Mouse (Mus musculus) layer of hippocampus, postnatal 14 days (tissue): ENCODE data around the gene Itga3. TPM values are rescaled to one million over a fixed set of nuclear protein-coding genes. Genes with fewer than 3 reads are reported as not detected.

ENCODE experiments used
- DNase-seq, 2 experiments: peaks; one replicate each; pipeline ENCODE4 v3.0.0; 2021 to 2022; ENCODE audit warnings: low spot score in 2 of 2, mixed read lengths in 1 of 2
- total RNA-seq, 2 experiments: library from RNA; stranded (reverse); gene quantifications; 2 replicates each; pipeline ENCODE4 v1.2.3; 2021

The Itga3 gene
- total RNA-seq, 2 experiments from 2014 or later, result 15.4 to 17.7 TPM

DNA sequence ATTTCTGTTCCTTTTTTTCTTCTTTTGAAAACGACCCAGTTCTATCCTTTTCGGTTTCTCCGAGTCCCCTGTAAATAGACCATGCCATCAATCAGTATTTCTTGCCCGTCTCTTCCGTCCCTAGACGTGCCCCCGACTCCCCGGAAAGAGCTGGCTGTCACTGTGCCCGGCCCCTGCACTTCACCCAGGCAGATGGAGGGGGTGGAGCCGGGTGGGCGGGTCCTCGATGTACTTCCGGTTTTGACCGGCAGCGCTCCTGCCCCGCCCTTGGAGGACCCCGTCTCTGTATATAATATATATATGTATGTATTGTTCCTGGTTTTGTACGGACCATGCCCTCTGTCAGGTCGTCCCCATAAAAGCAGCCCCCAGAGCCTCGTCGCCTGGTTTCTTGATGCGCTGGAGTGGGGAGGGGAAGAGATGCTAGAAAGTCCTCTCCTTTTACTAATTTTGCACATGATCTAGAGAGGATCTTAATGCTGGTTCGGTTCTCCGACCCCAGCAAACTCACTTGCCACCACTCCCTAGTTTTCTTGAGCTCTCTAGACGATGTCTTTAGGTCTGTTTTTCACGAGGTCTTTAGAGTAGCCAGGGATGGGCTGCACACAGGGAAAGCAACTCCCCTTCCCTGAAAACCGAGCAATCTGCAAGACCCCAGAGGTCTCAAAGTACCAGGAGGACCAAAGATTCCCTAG, 69.9 kb downstream of the Itga3 start:
- peak in 1 of 2 experiments; percentile 75 for DNase-seq

GRCm38 (mm10) chr11:95006038-95006437, 70.6 kb downstream of the Itga3 start:
- no peak for DNase-seq

GRCm38 (mm10) chr11:95004937-95005198, 71.7 kb downstream of the Itga3 start:
- DNase-seq, result no peak

GRCm38 (mm10) chr11:95004136-95004936, 72.3 kb downstream of the Itga3 start:
- DNase-seq, result no peak

DNA sequence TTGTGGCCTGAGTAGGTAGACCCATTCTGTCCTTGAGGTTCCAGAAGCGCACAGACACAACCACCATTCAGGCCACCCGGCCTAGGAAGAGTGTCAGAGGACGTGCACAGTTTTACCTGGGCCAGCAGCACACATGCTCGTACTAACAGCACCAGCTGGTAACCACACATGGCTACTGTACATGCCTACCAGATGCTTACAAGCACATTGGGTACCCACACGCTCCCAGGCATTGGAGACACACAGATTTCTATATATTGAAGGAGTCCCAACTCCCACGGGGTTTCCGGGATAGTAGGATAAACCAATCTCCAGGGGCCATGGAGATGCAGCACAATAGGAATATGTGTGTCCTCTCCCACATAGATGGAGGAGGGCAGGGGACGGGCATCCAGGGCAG, 73.9 kb downstream of the Itga3 start:
- DNase-seq, result peak in 1 of 2 experiments; percentile 66

DNA sequence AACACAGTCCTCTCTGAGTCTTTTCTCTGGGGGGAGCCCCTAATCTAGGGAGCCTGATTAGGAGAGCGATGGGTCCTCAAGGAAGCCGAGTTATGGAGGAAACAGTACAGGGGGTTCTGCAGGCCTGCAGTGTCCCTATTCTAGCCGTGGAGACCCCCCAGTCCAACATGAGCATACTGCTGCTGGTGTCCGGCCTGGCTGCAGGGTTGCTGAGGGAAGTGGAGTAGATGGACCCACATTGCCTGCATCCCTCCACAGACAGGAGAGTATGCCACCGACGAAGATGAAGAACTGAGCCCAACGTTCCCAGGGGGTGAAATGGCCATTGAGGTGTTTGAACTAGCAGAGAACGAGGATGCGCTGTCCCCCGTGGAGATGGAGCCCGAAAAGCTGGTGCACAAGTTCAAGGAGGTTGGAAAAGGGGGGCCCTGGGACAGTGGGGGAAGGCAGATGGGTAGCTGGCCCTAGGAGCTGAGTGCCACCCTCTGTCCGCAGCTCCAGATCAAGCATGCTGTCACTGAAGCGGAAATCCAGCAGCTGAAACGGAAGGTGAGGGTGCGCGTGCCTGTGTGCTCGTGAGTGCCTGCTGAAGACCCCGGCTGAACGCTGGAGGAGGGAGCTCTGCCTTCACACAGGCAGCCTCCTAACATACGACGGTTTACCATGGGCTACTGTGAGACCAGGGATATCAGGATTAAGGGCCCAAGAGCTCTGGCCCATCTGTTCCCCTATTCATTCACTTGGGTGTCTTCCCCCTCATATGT, 74.8 kb downstream of the Itga3 start:
- DNase-seq, result no peak

- peak; percentile 74 to 82 for DNase-seq
Observed at GRCm38 (mm10) chr11:95001058-95001457, 75.5 kb downstream of the Itga3 start.

DNA sequence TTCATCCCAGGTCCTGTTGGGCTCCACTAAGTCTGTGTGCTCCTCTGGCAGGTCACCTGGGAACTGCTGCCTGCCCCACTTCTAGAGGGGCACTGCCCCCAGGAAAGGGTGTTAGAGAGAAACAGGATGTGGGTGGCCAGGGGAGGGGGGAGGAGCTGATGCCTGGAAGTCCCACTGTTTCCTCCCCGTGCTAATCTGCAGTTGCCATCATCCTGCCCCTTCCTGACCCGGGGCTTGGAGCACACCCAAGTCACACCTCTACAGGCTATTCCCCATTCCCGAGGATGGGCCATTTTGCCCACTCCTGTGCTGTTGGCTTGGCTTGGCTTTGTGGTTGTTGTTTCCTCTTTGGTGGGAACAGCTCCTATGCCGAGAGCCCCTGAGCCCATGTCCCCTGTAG, 76.1 kb downstream of the Itga3 start:
- no peak for DNase-seq

- DNase-seq, result no peak
Observed at GRCm38 (mm10) chr11:95000128-95000527, 76.5 kb downstream of the Itga3 start.

GRCm38 (mm10) chr11:94998041-94998531, 78.5 kb downstream of the Itga3 start:
- DNase-seq, result peak; percentile 67 to 86

DNA sequence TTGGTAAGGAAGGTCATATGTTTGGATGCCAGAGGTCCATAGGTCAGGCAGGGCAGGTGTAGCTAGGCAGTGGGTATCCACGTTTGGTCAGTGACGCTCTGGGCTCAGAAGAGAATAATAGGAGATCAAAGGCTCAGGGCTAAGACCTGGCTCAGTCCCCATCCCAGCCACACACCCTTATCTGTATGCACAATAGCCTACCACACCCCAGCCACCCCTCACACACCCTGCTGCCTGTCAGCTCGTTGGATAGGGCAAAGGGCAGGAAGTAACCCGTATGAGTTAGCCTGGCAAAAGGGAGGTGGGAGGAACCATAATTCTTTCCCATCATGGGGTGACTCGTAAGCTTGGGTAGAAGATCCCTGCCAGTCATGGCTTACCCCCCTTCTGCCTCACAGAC, 79.0 kb downstream of the Itga3 start:
- DNase-seq, result no peak

DNA sequence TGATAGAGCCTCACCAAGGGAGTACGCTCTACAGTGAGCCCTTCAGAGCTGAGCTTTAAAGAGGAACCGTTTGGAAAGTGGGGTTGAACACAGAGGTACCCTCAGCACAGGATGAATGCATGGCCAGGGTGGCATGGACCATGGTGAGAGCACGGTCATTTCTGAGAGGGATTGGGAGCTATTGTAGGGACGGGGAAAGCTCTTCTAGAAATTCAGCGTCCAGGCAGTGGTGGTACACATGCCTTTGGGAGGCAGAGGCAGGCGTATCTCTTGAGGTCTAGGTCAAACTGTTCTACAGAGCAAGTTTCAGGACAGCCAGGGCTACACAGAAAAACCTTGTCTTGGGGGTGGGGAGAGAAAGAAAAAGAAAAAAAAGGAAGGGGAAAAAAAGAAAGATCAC, 79.6 kb downstream of the Itga3 start:
- DNase-seq, result no peak

GRCm38 (mm10) chr11:94996101-94996500, 80.5 kb downstream of the Itga3 start:
- no peak for DNase-seq

DNA sequence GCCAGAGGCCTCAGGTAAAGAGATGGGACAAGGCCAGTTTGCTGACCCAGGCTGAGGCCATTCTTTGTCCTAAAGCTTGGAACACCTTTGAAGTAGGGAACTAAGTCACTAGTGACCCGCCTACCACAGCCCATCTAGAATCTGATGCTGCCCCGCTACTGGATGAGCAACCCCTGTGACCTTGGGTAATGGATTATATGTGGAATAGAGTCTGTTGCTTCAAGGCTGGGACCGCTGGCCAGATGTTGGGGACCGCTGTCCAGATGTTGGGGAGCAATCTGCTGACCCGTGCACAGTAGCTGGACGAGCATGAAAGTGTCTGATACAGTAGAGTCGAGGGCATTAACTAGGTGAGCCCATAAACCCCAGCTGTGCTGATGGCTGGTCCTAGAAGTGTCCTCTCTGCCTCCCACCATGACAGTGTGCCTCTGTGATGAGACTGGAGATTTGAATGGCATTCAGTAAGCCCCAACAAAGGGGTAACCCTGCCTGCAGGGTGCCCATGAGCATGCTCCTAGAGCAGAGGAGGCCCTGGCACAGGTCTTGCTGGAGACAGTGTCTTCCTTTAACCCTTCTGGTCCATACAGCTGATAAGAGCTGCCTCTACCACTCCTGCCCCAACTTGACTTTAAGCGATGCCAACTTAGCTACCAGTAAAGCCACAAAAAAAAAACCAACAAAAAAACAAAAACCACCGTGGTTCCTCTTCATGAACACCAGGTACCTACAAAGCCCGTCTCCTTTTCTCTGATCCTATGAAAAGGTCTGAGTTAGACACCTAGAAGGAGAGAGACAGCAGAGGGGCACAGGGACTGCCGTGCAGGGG, 81.4 kb downstream of the Itga3 start:
- no peak for DNase-seq

Other genes starting within 250 kb of the Itga3 start
- gene Col1a1, start 140.6 kb downstream of the Itga3 start, total RNA-seq, result 10 to 100 TPM; 39.7 to 59.5 TPM
- gene Hils1, start 109.2 kb downstream of the Itga3 start, total RNA-seq, result not detected
- under 1 TPM; 0.95 to 0.99 TPM for gene Sgca, start 100.5 kb downstream of the Itga3 start, total RNA-seq
- gene Ppp1r9b, start 85.8 kb downstream of the Itga3 start, total RNA-seq, result 100 to 1,000 TPM; 705 to 706 TPM
- 10 to 100 TPM; 73.6 to 78.1 TPM for gene Samd14, start 66.9 kb downstream of the Itga3 start, total RNA-seq
- 10 to 100 TPM; 90.5 to 91.0 TPM for gene Pdk2, start 35.4 kb downstream of the Itga3 start, total RNA-seq
- gene Dlx3, start 43.3 kb upstream of the Itga3 start, total RNA-seq, result not detected
- not detected for gene Dlx4, start 69.5 kb upstream of the Itga3 start, total RNA-seq
- gene Tac4, start 184.7 kb upstream of the Itga3 start, total RNA-seq, result not detected
- 10 to 100 TPM; 63.8 to 68.7 TPM for gene Kat7, start 233.4 kb upstream of the Itga3 start, total RNA-seq